In the genomic region with DNA sequence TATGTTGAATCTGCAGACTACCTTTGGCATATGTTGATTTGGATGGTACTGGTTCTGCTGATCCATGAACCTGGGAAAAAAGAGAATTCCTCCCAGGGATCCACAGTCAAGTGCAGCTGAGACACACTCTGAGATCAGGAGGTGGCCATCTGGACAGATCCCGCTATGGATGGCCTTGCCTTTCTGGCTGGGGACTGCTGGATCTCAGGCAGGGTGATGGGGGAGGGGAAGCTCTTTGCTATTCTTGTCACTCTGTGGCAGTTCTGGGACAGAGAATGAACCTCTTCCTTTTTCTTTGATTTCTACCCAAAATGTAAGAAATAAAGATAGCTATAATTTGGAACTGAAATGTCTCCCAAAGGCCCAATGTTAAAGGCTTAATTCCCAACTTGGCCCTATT, we compare ENCODE assay signal across 12 mouse cellular contexts.
A peak's percentile ranks its signal among the peaks of the same experiment; 100 is the strongest.
DNase-seq lines count a peak whose midpoint lies in the region.
"Had no signal": no experiment of that assay in that cellular context is flagged by ENCODE, and none has a peak within 500 bp of the region (broad histone marks: within the 10 kb centered on the region; RNA-seq: fewer than 3 reads in every experiment).

No protein-coding gene starts in this region.

- DNase-seq in cerebellum, postnatal 14 days: peak; percentile 46 to 47
- no peak for DNase-seq in cerebellum, adult 18-20 months
- DNase-seq in right cerebral cortex, postnatal 10 days (ENCODE audit: low spot score in 2 of 2): peak; percentile 26
- DNase-seq in right cerebral cortex, postnatal 25 days: no peak
- DNase-seq in brain, adult 2 months (ENCODE audit: low read depth, low spot score): peak; percentile 15
- DNase-seq in kidney, postnatal 10 days: no peak
- DNase-seq: adrenal gland, adult 2 months; adrenal gland, postnatal 10 days; adrenal gland, postnatal 25 days; cerebellum, adult 11-12 months; cerebellum, adult 8-10 months; forebrain, postnatal 0 days had no signal

Comparison
In these comparisons a context has a peak if more than half of its experiments do, and no peak if none do; other contexts are left out.
1. DNase-seq: peak in cerebellum, postnatal 14 days (2 of 2), right cerebral cortex, postnatal 10 days (2 of 2) and brain, adult 2 months (single experiment); none in cerebellum, adult 18-20 months (0 of 2), right cerebral cortex, postnatal 25 days (single experiment) and kidney, postnatal 10 days (single experiment).